Mouse (Mus musculus): ENCODE results near the gene Lmtk3.

- TF ChIP-seq CTCF (IDR thresholded peaks at IDR 0.05; ENCODE audit: borderline replicate concordance, insufficient read depth, low read depth, low read length) (no peak), POLR2A (IDR thresholded peaks at IDR 0.05; ENCODE audit: borderline replicate concordance, insufficient read depth, low read length) (no peak)
These were observed 24.9 kb downstream of the Lmtk3 start for GRCm38 (mm10) chr7:45808471-45808870.

Data from cerebellum, adult 2 months (tissue).